Mouse (Mus musculus) midbrain, embryonic 13.5 days (tissue): ENCODE results near the gene Gm11114. TPM values are rescaled to one million over a fixed set of nuclear protein-coding genes. Genes with fewer than 3 reads are reported as not detected.
A peak's percentile ranks its signal among the peaks of the same experiment; 100 is the strongest.

Source experiments
- ATAC-seq: fragments of 200-750 bp; cut with Nextera tagmentation; 2 replicates; pipeline ENCODE4 v1.8.0; 2017; ENCODE audit warnings: mild to moderate bottlenecking, moderate TSS enrichment, moderate library complexity
- H3K27ac ChIP-seq: fragments of 300-500 bp; sonication (generic); 2 replicates; pipeline ENCODE4 v1.5.1; 2015; ENCODE audit warnings: inconsistent platforms, mild to moderate bottlenecking, moderate library complexity
- H3K27me3 ChIP-seq: fragments of 300-500 bp; sonication (generic); 2 replicates; pipeline ENCODE4 v1.6.1; 2015; ENCODE audit warnings: mild to moderate bottlenecking, inconsistent platforms
- H3K36me3 ChIP-seq: fragments of 300-500 bp; sonication (generic); 2 replicates; pipeline ENCODE4 v1.6.1; 2015; ENCODE audit warnings: mild to moderate bottlenecking, inconsistent platforms
- H3K4me1 ChIP-seq: fragments of 300-500 bp; sonication (generic); replicated peaks from 2 replicates; pipeline ENCODE4 v1.6.1; 2015; ENCODE audit warnings: inconsistent platforms
- H3K4me2 ChIP-seq: fragments of 300-500 bp; sonication (generic); replicated peaks from 2 replicates; pipeline ENCODE4 v1.6.1; 2015; ENCODE audit warnings: moderate library complexity, mild to moderate bottlenecking, inconsistent platforms
- H3K4me3 ChIP-seq: fragments of 300-500 bp; sonication (generic); replicated peaks from 2 replicates; pipeline ENCODE4 v1.5.1; 2015; ENCODE audit warnings: mild to moderate bottlenecking, inconsistent platforms
- H3K9ac ChIP-seq: fragments of 300-500 bp; sonication (generic); replicated peaks from 2 replicates; pipeline ENCODE4 v1.6.1; 2015; ENCODE audit warnings: mild to moderate bottlenecking, inconsistent platforms
- H3K9me3 ChIP-seq: fragments of 300-500 bp; sonication (generic); 2 replicates; pipeline ENCODE4 v1.6.1; 2016; ENCODE audit warnings: mild to moderate bottlenecking, inconsistent platforms
- WGBS: fragments of 180-500 bp; shearing (Covaris S2); methylation state at CpG from one replicate; pipeline ENCODE4 v1.1.7; 2015; 5-methylcytosine and 5-hydroxymethylcytosine counted together
- polyA plus RNA-seq: library from polyadenylated mRNA; unstranded; fragments of >200 nt; fragmentation: Nextera tagmentation; extraction: Ambion mirVana; gene quantifications from 2 replicates; pipeline ENCODE4 v1.2.1, GENCODE M21; 2015

The Gm11114 gene
- not detected in 2 replicates for polyA plus RNA-seq

GRCm38 (mm10) chr9:85312473-85312872, at the start of gene Gm11114:
TSS of gene Gm11114 (plus strand) at chr9:85312773.
- no peak within 1 kb of the TSS for H3K9ac ChIP-seq
- H3K4me3 ChIP-seq = no peak within 1 kb of the TSS
- H3K27ac ChIP-seq = no peak within 1 kb of the TSS
- no peaks in the 10 kb centered on the region for H3K4me1 ChIP-seq
- H3K4me2 ChIP-seq = no peak within 1 kb of the TSS
- WGBS = 84% methylated on average over 6 of the region's 6 CpGs
- H3K27me3 ChIP-seq = no peaks in the 10 kb centered on the region
- no peak for ATAC-seq
- no peaks in the 10 kb centered on the region for H3K9me3 ChIP-seq
- no peaks in the 10 kb centered on the region for H3K36me3 ChIP-seq

- Histone ChIP-seq H3K36me3 (no peaks in the 10 kb centered on the region), H3K27ac (no peak overlapping the region), H3K4me3 (no peak overlapping the region), H3K9ac (no peak overlapping the region), H3K4me1 (no peaks in the 10 kb centered on the region), H3K4me2 (no peak overlapping the region), H3K27me3 (no peaks in the 10 kb centered on the region), H3K9me3 (no peaks in the 10 kb centered on the region)
- no peak for ATAC-seq
- 84% methylated on average over 5 of the region's 5 CpGs for WGBS
Observed at GRCm38 (mm10) chr9:85266847-85267246, 45.7 kb upstream of the Gm11114 start.

- no peak overlapping the region for H3K4me3 ChIP-seq
- H3K4me1 ChIP-seq = no peaks in the 10 kb centered on the region
- H3K9ac ChIP-seq = no peak overlapping the region
- H3K27me3 ChIP-seq = no peaks in the 10 kb centered on the region
- no peak for ATAC-seq
- no peak overlapping the region for H3K4me2 ChIP-seq
- WGBS = 77% methylated on average over 2 of the region's 2 CpGs
- no peaks in the 10 kb centered on the region for H3K36me3 ChIP-seq
- H3K9me3 ChIP-seq = no peaks in the 10 kb centered on the region
- H3K27ac ChIP-seq = no peak overlapping the region
Observed at GRCm38 (mm10) chr9:85274114-85274513, 38.5 kb upstream of the Gm11114 start.

GRCm38 (mm10) chr9:85302849-85303248, 9.7 kb upstream of the Gm11114 start:
- H3K27me3 ChIP-seq = no peaks in the 10 kb centered on the region
- no peaks in the 10 kb centered on the region for H3K36me3 ChIP-seq
- WGBS = 90% methylated on average over 4 of the region's 4 CpGs
- no peak overlapping the region for H3K27ac ChIP-seq
- H3K4me2 ChIP-seq = no peak overlapping the region
- no peaks in the 10 kb centered on the region for H3K4me1 ChIP-seq
- no peak for ATAC-seq
- no peak overlapping the region for H3K4me3 ChIP-seq
- H3K9ac ChIP-seq = no peak overlapping the region
- H3K9me3 ChIP-seq = no peaks in the 10 kb centered on the region

GRCm38 (mm10) chr9:85303378-85303777, 9.2 kb upstream of the Gm11114 start:
- no peak overlapping the region for H3K4me2 ChIP-seq
- H3K27ac ChIP-seq = no peak overlapping the region
- H3K36me3 ChIP-seq = no peaks in the 10 kb centered on the region
- no peak overlapping the region for H3K4me3 ChIP-seq
- H3K9me3 ChIP-seq = no peaks in the 10 kb centered on the region
- WGBS = 95% methylated on average over 3 of the region's 3 CpGs
- no peaks in the 10 kb centered on the region for H3K27me3 ChIP-seq
- no peak overlapping the region for H3K9ac ChIP-seq
- H3K4me1 ChIP-seq = no peaks in the 10 kb centered on the region
- no peak for ATAC-seq

- no peak overlapping the region for H3K9ac ChIP-seq
- H3K27ac ChIP-seq = no peak overlapping the region
- H3K4me1 ChIP-seq = peaks cover 4% of the 10 kb centered on the region; the same call in 1 of the 2 replicates
- no peak overlapping the region for H3K4me3 ChIP-seq
- H3K9me3 ChIP-seq = no peaks in the 10 kb centered on the region
- no peak for ATAC-seq
- no peak overlapping the region for H3K4me2 ChIP-seq
- no peaks in the 10 kb centered on the region for H3K36me3 ChIP-seq
- no peaks in the 10 kb centered on the region for H3K27me3 ChIP-seq
- 54% methylated on average over 1 of the region's 1 CpGs for WGBS
Observed at GRCm38 (mm10) chr9:85316122-85316521, 3.5 kb downstream of the Gm11114 start.

GRCm38 (mm10) chr9:85320167-85320951, 7.8 kb downstream of the Gm11114 start:
- ATAC-seq = peak; percentile 66; the same call in 1 of the 2 replicates
- Histone ChIP-seq H3K4me3 (no peak overlapping the region), H3K9me3 (no peaks in the 10 kb centered on the region), H3K9ac (no peak overlapping the region), H3K36me3 (no peaks in the 10 kb centered on the region), H3K4me2 (no peak overlapping the region), H3K27ac (no peak overlapping the region), H3K27me3 (peaks cover 8% of the 10 kb centered on the region), H3K4me1 (peaks cover 4% of the 10 kb centered on the region; the same call in 1 of the 2 replicates)
- 54% methylated on average over 8 of the region's 8 CpGs for WGBS

- no peaks in the 10 kb centered on the region for H3K36me3 ChIP-seq
- H3K27ac ChIP-seq = no peak overlapping the region
- peak overlapping the region; percentile 76 for H3K4me3 ChIP-seq
- no peaks in the 10 kb centered on the region for H3K9me3 ChIP-seq
- no peak for ATAC-seq
- H3K27me3 ChIP-seq = peaks cover 18% of the 10 kb centered on the region
- H3K9ac ChIP-seq = 0 out of 2 replicates have a peak overlapping the region, but pooled peaks have one; percentile 36
- H3K4me2 ChIP-seq = peak overlapping the region; percentile 91
- H3K4me1 ChIP-seq = peaks cover 16% of the 10 kb centered on the region
- WGBS = 82% methylated on average over 11 of the region's 11 CpGs
Observed at GRCm38 (mm10) chr9:85324158-85324875, 11.7 kb downstream of the Gm11114 start.

- Histone ChIP-seq H3K4me1 (peaks cover 16% of the 10 kb centered on the region), H3K27ac (no peak overlapping the region), H3K4me3 (peak overlapping the region; percentile 76), H3K36me3 (no peaks in the 10 kb centered on the region), H3K9ac (no peak overlapping the region), H3K4me2 (peak overlapping the region; percentile 91), H3K27me3 (peaks cover 18% of the 10 kb centered on the region), H3K9me3 (no peaks in the 10 kb centered on the region)
- WGBS = 51% methylated on average over 17 of the region's 17 CpGs
- no peak for ATAC-seq
Observed at GRCm38 (mm10) chr9:85325201-85325868, 12.8 kb downstream of the Gm11114 start.

- H3K36me3 ChIP-seq = no peaks in the 10 kb centered on the region
- under 1% methylated on average over 83 of the region's 88 CpGs for WGBS
- peak overlapping the region; percentile 91 for H3K4me2 ChIP-seq
- H3K4me3 ChIP-seq = peak overlapping the region; percentile 76
- peak overlapping the region; percentile 67 for H3K9ac ChIP-seq
- H3K27ac ChIP-seq = peak overlapping the region; percentile 47
- peak; percentile 76 for ATAC-seq
- H3K27me3 ChIP-seq = peaks cover 18% of the 10 kb centered on the region
- no peaks in the 10 kb centered on the region for H3K9me3 ChIP-seq
- H3K4me1 ChIP-seq = peaks cover 12% of the 10 kb centered on the region
Observed at GRCm38 (mm10) chr9:85326292-85327241, 14.0 kb downstream of the Gm11114 start.
